Mouse (Mus musculus): ENCODE results near the gene Slc16a8. TPM values are rescaled to one million over a fixed set of nuclear protein-coding genes. Genes with fewer than 3 reads are reported as not detected.

Gene Slc16a8
- polyA plus RNA-seq (2021; fragmentation: Nextera tagmentation), result 5.2 TPM in 1 of 2 replicates, not detected in the other
- long read RNA-seq, experiment 1, result 0 reads
- long read RNA-seq, experiment 2, partial matches to known transcripts, result 0 of 1 reads
- long read RNA-seq, experiment 2, other reads (novel, unspliced or antisense), result 1 of 1 reads

GRCm38 (mm10) chr15:79254661-79255060 lies at the start of gene Slc16a8:
TSS of gene Slc16a8 (minus strand) at chr15:79254761.

GRCm38 (mm10) chr15:79285399-79285798 lies 30.8 kb upstream of the Slc16a8 start, which contains the start of gene Baiap2l2:
TSS of gene Baiap2l2 (minus strand) at chr15:79285537.

GRCm38 (mm10) chr15:79229058-79229821 lies 25.3 kb downstream of the Slc16a8 start, which contains the start of the genes Pick1 and Gm49486:
TSS of gene Pick1 (plus strand) at chr15:79229173.
TSS of gene Gm49486 (plus strand) at chr15:79229391.

Other genes starting within 250 kb of the Slc16a8 start
- gene H1f0, start 226.3 kb downstream of the Slc16a8 start, polyA plus RNA-seq (2021; fragmentation: Nextera tagmentation), result 65.5 and 70.9 TPM in 2 replicates
- 0.23 TPM in 2 replicates for gene Galr3, start 212.9 kb downstream of the Slc16a8 start, polyA plus RNA-seq (2021; fragmentation: Nextera tagmentation)
- 28.0 and 29.8 TPM in 2 replicates for gene Ankrd54, start 191.9 kb downstream of the Slc16a8 start, polyA plus RNA-seq (2021; fragmentation: Nextera tagmentation)
- 100 and 106 TPM in 2 replicates for gene Eif3l, start 179.6 kb downstream of the Slc16a8 start, polyA plus RNA-seq (2021; fragmentation: Nextera tagmentation)
- gene Micall1, start 145.9 kb downstream of the Slc16a8 start, polyA plus RNA-seq (2021; fragmentation: Nextera tagmentation), result 3.3 and 3.8 TPM in 2 replicates
- 156 and 172 TPM in 2 replicates for gene Polr2f, start 113.8 kb downstream of the Slc16a8 start, polyA plus RNA-seq (2021; fragmentation: Nextera tagmentation)
- 18.0 and 24.6 TPM in 2 replicates for gene 1700088E04Rik, start 113.5 kb downstream of the Slc16a8 start, polyA plus RNA-seq (2021; fragmentation: Nextera tagmentation)
- gene Sox10, start 89.5 kb downstream of the Slc16a8 start, polyA plus RNA-seq (2021; fragmentation: Nextera tagmentation), result 8.4 and 10.3 TPM in 2 replicates
- 12.5 and 14.9 TPM in 2 replicates for gene Pick1, start 25.6 kb downstream of the Slc16a8 start, polyA plus RNA-seq (2021; fragmentation: Nextera tagmentation)
- gene Gm49486, start 25.4 kb downstream of the Slc16a8 start, polyA plus RNA-seq (2021; fragmentation: Nextera tagmentation), result 0.25 TPM in 1 of 2 replicates, not detected in the other
- gene Baiap2l2, start 30.8 kb upstream of the Slc16a8 start, polyA plus RNA-seq (2021; fragmentation: Nextera tagmentation), result 3.8 and 4.6 TPM in 2 replicates
- gene Pla2g6, start 73.6 kb upstream of the Slc16a8 start, polyA plus RNA-seq (2021; fragmentation: Nextera tagmentation), result 9.0 and 9.6 TPM in 2 replicates
- gene Maff, start 91.9 kb upstream of the Slc16a8 start, polyA plus RNA-seq (2021; fragmentation: Nextera tagmentation), result 0.23 and 0.28 TPM in 2 replicates
- 72.2 and 91.2 TPM in 2 replicates for gene Tmem184b, start 148.8 kb upstream of the Slc16a8 start, polyA plus RNA-seq (2021; fragmentation: Nextera tagmentation)
- 26.7 and 27.5 TPM in 2 replicates for gene Csnk1e, start 200.8 kb upstream of the Slc16a8 start, polyA plus RNA-seq (2021; fragmentation: Nextera tagmentation)

Data from layer of hippocampus, adult 6 months (tissue).